Mouse (Mus musculus) heart, adult 2 months (tissue): ENCODE results near the gene Cryab.

ENCODE experiments used
- CTCF ChIP-seq: fragments of 200-600 bp; IDR thresholded peaks from 2 replicates; pipeline ENCODE4 v1.8.1; 2022; ENCODE audit warnings: antibody characterized with exemption, mild to moderate bottlenecking, moderate library complexity
- EP300 ChIP-seq: fragments of 200-500 bp; IDR thresholded peaks from 2 replicates; pipeline ENCODE4 v1.6.1; 2011; ENCODE audit warnings: low read depth, low read length, control low read depth; ENCODE audit not compliant: insufficient read depth
- POLR2A ChIP-seq: fragments of 200-500 bp; IDR thresholded peaks from 2 replicates; pipeline ENCODE4 v1.6.1; 2011; ENCODE audit warnings: mild to moderate bottlenecking, low read depth, low read length, control low read depth; ENCODE audit not compliant: insufficient read depth

DNA sequence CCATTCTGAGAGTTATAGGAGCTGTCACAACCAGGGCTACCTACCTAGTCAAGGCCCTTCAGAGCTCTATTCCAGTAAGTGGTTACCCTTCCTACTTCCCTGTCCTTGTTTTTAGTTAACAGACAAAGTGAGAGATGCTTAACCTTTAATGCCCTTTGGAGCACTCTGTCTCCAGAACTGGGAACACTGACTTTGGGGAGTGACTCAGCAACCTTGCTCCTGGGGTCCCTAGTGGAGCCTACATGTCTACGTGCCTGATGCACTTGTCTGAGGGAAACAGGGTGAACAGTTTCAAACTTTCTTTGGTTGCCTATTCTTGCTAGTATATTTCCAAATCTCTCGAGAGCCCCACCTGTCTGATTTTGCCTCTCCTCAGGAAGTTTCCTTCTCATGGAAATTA lies 8.4 kb upstream of the Cryab start:
- TF ChIP-seq EP300 (no peak), CTCF (no peak), POLR2A (no peak)
